Mouse (Mus musculus): ENCODE results near the gene Gm45753.

Gene Gm45753

DNA sequence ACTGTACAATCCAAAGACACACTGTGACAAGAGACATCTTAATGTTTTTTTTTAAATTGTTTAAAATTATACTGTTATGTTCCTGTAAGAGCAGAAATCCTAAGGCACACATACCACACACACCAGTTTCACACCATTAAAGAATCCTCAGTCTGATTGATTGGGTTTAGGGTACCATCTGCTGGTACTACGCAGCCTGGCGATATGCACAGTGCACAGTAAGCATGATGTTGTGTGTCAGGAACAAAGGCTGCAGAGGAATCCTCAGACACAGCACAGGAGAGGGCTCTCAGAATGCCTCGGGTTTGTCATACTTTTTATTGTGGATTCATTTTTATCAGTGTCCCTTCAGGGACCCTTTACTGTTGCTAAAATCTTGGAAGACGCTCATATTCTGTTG, 33.9 kb downstream of the Gm45753 start:
- DNase-seq (ENCODE audit: low spot score in 2 of 2) = no peak

DNA sequence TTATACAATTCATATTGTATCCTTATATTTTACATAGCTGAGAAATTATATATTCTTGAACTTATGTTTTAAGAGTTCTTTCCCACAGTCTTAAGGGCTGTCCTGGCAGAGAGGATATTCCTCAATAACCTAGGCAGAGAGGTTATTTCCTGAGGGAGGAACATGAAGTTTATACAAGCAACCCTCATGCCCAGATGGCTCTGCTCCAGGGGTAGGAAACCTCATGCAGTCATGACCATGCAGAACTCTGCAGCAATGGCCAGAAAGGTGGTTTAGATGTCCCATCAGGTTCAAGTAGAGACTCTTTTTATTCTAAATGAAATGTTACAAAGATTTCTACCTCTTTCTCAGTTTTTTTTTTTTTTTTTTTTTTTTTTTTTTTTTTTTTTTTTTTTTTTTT, 39.2 kb downstream of the Gm45753 start:
- no peak for DNase-seq (ENCODE audit: low spot score in 2 of 2)

DNA sequence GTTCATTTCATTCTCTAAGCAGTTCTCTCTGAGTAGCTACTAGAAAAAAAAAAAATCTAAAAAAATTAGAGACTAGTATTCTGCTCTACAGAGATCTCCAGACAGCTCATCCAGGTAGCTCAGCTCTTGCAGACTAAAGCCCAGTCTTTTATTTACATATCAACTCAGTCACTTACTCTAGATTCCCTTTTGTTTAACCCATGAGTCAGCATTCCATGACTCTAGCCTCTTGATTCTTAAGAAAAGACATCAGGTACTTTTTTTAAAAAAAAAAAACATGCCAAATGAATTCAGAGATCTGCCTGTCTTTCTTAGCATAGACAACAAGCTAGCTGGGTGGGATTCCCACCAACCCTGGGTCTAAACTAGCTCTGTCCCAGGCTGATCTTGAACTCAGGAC, 39.8 kb downstream of the Gm45753 start:
- no peak for DNase-seq (ENCODE audit: low spot score in 2 of 2)

DNA sequence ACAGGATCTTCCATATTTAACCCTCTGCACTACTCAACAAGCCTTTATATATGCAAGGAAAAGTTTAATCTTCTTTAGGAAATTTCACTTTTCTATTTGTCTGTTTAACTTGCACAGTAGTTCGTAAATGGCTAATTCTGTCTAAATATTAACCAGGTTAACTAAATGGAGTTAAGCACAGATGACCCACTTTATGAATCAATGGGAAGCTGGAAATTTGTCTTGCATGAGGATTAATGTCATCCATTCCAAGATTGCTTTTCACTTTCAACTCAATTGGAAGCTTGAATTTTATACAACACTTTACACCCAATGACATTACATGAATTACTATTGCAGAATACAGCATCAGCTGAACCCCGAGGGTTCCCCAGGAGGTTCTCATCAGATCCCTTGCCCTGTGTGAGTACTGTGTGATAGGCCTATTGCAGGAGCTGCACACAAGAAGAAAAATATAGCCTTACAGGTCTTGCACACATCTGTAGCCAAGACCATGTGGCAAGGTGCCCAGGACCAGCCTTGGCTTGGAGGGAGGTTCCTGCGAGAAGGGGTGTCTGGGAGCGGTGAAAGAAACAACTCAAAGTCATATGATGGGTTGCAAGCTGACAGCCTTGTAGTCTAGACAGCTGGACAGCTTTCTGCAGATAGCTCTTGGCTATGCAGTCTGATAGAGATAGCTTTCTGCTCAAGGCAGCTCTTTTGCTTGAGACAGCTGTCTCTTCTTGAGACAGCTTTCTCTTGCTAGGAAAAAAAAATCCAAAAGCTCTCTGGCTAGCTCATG, 40.5 kb downstream of the Gm45753 start:
- peak in 1 of 2 experiments; percentile 26 for DNase-seq (ENCODE audit: low spot score in 2 of 2)

DNA sequence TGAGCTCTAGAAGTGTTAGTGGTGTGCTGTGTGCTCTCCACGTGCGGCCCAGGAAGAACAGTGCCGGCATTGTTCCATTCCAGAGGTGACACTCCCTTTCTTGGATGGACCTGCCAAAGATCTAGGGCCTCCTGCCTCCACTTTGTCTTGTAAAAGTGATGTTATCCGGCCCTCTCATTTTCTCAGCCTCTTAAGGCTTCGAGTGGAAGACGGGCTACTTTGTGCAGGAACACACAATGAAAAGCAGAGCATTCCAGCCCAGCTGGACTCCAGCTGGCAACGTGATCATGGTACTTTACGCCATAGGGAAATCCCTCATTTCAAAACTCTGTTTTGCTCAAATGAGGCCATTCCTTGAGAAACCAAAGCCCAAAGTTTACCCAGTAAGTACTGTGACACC, 41.3 kb downstream of the Gm45753 start:
- no peak for DNase-seq (ENCODE audit: low spot score in 2 of 2)

DNA sequence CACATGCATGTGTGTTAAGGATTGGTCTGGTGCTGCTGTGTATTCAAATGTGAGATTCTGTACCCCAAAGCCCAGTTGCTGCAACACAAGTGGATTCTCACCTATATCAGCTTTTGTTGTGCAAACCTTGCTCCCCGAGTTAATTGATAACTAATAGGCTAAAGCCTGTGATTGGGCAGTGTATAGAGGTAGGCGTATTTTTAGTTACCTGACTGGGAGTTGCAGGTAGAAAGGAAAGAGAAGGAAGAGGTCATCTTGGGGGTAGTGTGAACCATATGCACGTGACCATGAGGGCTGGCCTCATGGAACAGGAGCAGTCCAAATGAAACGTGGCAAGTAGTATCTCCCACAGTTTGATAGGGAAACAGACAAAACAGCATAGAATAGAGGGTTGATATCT, 43.3 kb downstream of the Gm45753 start:
- DNase-seq (ENCODE audit: low spot score in 2 of 2) = no peak

DNA sequence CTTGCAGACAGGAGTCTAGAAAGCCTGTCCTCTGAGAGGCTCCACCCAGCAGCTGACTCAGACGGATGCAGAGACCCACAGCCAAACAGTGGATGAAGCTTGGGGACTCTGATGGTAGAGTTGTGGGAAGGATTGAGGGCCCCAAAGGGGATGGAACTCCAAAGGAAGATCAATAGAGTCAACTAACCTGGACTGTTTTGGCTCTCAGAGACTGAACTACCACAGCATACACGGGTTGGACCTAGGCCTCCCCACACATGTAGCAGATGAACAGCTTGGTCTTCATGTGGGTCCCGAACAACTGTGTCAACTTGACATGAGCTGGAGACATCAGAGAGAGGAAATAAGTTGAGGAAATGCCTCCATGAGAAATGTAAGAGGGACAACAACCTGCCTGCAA, 45.4 kb downstream of the Gm45753 start:
- no peak for DNase-seq (ENCODE audit: low spot score in 2 of 2)

DNA sequence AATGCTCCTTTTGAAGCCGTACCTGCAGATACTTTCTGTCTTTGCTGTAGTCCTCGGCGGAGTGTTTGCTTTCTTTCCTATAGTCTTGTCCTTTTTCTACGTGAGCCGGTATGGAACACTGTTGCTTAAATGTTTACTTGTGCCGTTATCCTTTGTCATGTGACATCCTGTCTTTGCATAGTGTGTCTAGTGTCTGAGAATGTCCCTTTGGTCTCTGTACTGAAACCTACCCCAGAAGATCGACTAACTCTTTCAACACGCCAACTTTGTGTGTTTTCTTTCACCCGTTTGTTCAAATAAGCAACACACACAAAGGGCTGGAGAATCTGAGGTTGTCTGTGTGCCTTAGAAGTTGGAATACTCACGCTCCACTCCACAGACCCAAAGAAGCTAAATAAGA, 46.3 kb downstream of the Gm45753 start, which contains the start of gene F11:
TSS of gene F11 (minus strand) at position 112 of the 400 bp plus-strand sequence.
- DNase-seq (ENCODE audit: low spot score in 2 of 2) = no peak

DNA sequence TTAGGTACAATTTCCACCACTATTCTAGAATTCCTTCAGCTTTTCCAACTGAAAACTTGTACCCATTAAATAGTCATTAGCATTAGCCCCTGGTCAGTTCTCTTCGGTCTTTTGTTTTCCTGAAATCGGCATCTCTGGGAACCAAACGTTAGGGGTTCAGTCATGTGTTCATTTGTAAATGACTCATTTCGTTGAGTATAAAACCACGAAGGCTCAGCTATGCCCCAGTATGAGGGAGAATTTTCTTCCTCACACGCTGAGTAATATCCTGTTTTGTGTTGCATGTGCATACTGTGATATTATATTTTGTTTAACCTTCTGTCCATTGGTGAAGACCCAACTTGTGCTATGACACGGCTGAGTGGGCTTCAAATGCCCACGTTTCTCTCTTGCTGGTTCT, 49.8 kb downstream of the Gm45753 start:
- no peak for DNase-seq (ENCODE audit: low spot score in 2 of 2)

DNA sequence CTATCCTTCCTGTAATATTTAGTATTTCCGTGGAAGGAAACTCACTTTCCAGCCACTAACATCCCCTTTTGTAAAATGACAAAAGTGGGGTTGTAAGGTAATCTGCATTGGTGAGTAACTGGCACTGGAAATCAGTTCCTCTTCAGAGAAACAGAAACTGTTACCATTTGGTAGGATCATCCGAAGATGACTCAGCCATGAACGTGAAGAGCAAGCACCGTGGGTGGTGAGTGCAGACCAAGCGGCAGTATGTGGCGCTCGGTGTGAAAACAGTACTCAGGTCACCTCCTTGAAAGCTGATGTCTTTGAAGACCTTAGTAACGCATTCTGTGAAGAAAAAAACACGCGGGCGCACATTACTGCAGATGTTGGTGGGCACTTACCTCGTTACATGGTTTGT, 53.2 kb downstream of the Gm45753 start:
- no peak for DNase-seq (ENCODE audit: low spot score in 2 of 2)

DNA sequence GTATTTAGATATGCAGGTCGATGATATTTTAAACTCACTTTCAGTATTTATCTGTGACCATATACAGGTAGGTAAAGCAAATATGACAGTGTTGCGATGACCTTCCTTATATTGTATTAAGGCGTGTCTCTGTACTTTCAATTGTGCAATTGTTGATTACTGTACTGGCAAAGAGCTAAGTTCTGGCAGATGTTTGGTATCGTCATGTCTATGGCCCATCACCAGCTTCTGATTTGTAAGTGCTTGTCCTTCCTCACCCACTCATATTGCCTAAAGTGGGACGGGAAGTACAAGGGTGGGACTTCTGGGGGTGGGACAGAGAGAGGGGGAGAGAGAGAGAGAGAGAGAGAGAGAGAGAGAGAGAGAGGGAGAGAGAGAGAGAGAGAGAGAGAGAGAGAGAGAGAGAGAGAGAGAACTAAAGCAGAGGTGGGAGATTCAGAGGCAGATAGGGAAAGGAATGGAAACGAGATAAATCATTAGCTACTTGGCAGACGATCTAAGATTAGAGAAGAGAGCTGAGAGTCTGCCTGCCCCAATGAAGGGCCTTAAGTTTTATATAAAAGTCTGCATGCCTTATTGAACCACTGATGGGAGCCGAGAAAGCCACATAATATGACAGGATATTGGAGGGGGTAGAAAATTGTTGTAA, 53.9 kb downstream of the Gm45753 start:
- DNase-seq (ENCODE audit: low spot score in 2 of 2) = no peak

DNA sequence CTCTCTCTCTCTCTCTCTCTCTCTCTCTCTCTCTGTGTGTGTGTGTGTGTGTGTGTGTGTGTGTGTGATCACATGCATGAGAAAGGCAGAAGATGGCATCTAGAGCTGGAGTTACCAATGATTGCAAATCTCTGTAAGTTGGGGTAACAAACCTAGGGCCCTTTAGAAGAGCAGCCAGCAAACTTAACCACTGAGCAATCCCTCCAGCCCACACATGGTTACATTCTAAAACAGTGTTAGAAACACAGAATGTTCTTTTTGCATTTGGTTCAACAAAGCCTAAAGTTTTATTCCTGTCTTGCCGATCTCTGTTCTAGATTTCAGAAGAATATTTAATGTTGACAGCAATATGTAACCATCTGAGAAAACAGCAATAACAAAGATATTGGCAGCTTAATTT, 54.7 kb downstream of the Gm45753 start:
- no peak for DNase-seq (ENCODE audit: low spot score in 2 of 2)

DNA sequence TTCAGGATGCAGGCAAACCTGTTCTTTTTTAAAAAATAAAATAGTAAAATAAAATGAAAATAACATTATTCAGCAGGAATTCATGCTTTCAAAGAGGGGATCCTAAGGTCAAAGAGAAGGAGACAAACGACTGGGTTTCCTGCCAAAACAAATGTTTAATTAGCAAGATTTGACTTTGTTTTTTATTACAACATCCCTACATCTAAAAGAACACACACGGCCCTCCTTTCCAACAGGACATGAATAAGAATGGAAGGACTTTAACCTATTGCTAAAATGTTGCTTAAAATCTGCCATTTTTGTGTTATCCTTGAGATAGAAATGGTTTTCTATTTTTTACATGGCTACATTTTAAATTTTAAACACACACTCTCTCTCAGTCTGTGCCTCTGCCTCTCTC, 55.2 kb downstream of the Gm45753 start:
- no peak for DNase-seq (ENCODE audit: low spot score in 2 of 2)

DNA sequence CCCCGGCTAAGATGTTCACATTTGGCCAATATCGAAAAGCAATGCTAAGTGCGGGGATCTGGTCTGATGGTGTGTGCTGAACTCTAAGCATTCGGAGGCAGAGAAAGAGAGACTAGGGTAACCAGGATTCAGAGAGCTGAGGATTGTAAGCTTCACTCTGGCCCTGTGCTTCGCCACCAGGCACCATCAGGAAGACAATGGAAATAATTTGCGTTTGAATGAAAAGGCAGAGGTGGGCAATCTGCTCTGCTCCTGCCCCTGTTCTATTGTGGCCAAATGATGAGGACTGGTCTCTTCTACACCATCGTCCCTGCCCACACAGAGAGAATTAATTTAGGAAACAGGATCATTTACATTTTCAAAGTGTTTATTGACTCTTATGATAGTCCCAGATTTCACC, 62.0 kb downstream of the Gm45753 start:
- DNase-seq (ENCODE audit: low spot score in 2 of 2) = no peak

DNA sequence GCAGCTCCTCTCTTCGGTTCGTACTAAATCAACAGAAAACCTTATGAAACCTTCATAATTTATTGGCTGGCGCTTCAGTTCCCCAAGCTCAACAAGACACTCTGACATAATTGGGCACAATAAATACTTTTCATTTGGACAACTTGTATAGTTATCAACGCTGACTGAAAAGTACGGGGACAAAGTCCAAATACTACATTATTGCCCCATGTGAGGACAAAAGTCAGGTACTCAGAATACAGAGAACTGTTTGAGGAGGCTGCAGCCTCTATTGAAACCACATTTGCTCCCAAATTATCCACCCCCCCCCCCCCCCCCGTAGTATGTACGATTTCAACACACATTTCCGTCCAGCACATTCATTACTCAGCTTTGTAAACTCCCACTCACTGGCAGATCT, 68.9 kb downstream of the Gm45753 start:
- DNase-seq (ENCODE audit: low spot score in 2 of 2) = no peak

DNA sequence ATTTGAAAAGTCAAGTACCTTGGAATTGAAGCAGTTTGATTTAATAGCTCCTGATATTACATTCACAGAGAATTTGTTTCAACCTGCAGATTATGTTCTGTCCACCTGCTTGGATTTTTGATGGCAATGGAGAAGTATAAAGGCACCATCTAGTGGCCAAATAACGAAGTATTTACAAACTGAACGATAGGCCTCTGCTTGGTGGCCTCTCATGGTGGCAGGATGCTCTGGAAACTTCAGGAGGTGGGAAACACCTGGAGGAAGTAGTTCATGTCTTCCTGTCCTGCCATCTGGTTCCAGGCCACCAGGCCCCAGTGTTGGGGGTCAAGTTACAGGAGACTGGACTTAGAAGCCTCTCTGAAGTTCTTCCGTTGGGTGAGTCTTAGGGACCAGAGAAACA, 70.0 kb downstream of the Gm45753 start:
- DNase-seq (ENCODE audit: low spot score in 2 of 2) = no peak

DNA sequence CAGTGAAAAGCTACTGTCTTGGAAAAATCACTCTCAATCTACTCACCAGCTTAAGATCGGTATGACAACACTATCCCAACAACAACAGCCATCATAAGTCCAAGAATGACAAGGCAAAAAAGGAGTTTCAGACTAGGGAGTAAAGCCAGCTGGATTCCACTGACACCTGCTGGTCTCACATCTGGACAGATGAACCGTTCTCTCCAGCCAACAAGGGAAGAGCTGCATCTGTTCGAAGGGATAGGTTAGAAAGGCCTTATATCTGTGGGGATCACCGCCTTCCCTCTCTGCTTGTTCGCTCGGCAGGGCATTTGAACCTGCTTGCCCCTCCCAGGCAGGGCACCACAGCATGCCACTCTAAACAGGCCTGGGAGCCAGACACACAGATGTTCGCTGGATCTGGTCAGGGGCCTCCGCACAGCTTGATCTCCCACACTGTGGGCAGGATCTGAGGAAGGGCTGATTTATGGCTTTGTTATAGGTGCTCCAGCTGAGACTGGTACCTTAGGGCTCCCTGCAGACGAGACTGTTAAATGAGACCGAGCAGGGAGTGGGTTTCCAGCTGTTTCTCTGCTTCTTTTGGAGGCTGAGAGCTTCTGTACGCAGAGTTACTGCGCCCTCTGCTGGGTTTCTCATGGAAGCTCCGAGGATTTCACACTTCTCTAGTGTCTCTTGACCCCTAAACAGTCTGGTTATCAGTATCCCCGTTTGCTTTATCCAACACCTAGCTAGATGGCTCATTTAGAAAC, 71.9 kb downstream of the Gm45753 start:
- no peak for DNase-seq (ENCODE audit: low spot score in 2 of 2)

DNA sequence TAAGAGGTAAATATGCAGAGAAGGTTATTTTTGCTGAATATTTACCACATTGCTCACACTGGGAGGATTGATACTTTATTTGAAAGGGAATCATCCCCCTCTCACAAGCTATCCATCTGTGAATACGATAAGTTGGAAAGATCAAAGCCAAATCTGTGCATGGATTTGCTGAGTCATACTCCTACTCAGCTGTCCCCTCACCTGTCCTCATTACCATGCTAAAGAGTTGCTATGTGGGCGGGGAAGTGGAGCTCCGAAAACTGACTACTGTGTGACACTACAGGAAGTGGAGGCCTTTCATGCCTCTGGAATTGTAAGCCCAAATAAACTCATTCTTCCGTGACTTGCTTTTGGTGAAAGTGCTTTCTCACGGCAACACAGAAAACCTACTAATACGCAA, 73.0 kb downstream of the Gm45753 start:
- no peak for DNase-seq (ENCODE audit: low spot score in 2 of 2)

DNA sequence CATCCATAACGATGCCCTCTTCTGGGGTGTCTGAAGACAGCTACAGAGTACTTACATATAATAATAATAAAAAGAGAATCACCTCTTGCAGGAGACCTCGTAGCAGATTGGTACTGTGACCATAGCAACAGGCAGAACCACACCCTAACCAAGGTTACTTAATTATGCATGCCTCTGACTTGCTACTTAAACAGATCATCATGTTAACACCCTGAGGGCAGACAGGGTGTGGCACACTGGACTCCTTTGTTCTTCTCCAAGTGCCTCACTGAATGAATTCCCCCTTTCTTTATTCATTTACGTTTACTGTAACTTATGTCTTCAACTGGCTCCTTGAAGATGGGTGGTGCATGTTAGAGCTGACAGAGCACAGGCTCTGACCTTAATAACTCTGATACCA, 75.0 kb downstream of the Gm45753 start:
- DNase-seq (ENCODE audit: low spot score in 2 of 2) = no peak
